Comparison of ENCODE assay signal across 8 mouse cellular contexts in the genomic region with DNA sequence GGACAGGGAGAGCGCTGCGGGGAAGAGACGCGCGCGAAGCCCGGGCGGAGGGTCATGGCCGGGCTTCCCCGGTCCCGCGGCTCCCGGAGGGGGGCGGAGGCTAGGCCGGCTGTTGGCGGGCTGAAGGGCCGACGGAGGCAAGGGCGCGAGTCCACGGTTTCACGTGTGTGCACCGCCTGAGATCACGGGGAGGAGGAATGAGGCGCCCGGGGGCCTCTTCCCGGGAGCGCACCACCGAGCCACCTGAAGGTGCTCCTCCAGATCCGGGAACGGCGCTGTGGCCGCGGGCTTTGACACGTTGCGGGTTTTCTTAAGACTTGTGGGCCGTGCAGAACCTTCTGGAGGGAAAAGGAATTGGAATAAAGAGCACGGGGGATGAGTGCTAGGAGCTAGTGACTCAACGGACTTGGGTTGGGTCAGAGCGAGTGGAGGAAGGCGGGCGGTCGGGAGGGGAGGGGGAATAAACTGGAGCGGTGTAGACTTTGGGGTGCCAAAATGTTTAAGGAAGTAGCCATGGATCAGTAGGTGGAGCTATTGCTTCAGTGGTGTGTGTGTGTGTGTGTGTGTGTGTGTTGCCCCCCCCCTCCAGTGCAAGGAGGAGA. TPM values are rescaled to one million over a fixed set of nuclear protein-coding genes. Genes with fewer than 3 reads are reported as not detected.
DNase-seq lines count a peak whose midpoint lies in the region; ATAC-seq and TF ChIP-seq lines count a peak whose summit lies in the region.

No protein-coding gene starts in this region.

- H3K27me3 ChIP-seq in hindbrain, postnatal 0 days (ENCODE audit: insufficient read depth, low read length): no peaks in the 10 kb centered on the region

- H3K9me3 ChIP-seq in hindbrain, postnatal 0 days (ENCODE audit: low read length): no peaks in the 10 kb centered on the region

- H3K4me1 ChIP-seq in hindbrain, postnatal 0 days (ENCODE audit: insufficient read depth, low read length): peaks cover 7% of the 10 kb centered on the region; the same call in 1 of the 2 replicates

- ATAC-seq in hindbrain, postnatal 0 days: peak; percentile 62
- peak; percentile 65 for ATAC-seq in megakaryocyte progenitor cell, adult 5-6 weeks (replicated peaks; ENCODE audit: poor library complexity)

- peak overlapping the region; percentile 98 for H3K4me3 ChIP-seq in hindbrain, postnatal 0 days (ENCODE audit: low read length)

- H3K9ac ChIP-seq in hindbrain, postnatal 0 days (replicated peaks; ENCODE audit: low read length): peak overlapping the region; percentile 92

- TF ChIP-seq CTCF in hindbrain, postnatal 0 days (IDR thresholded peaks at IDR 0.05; ENCODE audit: low read depth): peak; percentile 68

- peak; percentile 87 for DNase-seq in ZHBTc4 (ENCODE audit: low read depth, low spot score)
- peak; percentile 28 to 61 for DNase-seq in cerebellum, postnatal 4 days (ENCODE audit: low spot score in 2 of 2)
- DNase-seq in gastrocnemius, adult 18-20 months (ENCODE audit: low spot score): peak; percentile 88
- DNase-seq in hindbrain, postnatal 0 days (ENCODE audit: low spot score): peak; percentile 83
- peak; percentile 72 to 73 for DNase-seq in left cerebral cortex, adult 9 months (ENCODE audit: low spot score in 2 of 2)
- peak; percentile 63 for DNase-seq in right cerebral cortex, postnatal 14 days
- peak; percentile 67 to 85 for DNase-seq in urinary bladder, postnatal 36 days (ENCODE audit: low spot score in 2 of 2)

- no peaks in the 10 kb centered on the region for H3K36me3 ChIP-seq in hindbrain, postnatal 0 days (ENCODE audit: insufficient read depth, low read length)

- H3K4me2 ChIP-seq in hindbrain, postnatal 0 days (ENCODE audit: low read depth, low read length): peak overlapping the region; percentile 83

- 1% methylated on average over 42 of the region's 44 CpGs for WGBS in hindbrain, postnatal 0 days

- peak overlapping the region; percentile 97 for H3K27ac ChIP-seq in hindbrain, postnatal 0 days

RNA-seq across cellular contexts. Expression of a gene that starts 0.7 kb away (rescaled TPM):
- total RNA-seq in gastrocnemius, adult 18-20 months (2021): 100 to 1,000 TPM; 183 to 237 TPM
- total RNA-seq in hindbrain, postnatal 0 days (2014; rRNA removed): 10.0 and 10.1 TPM in 2 replicates
- 56.3 and 56.6 TPM in 2 replicates for polyA plus RNA-seq in hindbrain, postnatal 0 days (2015; fragmentation: Nextera tagmentation; extraction: Ambion mirVana)
- total RNA-seq in megakaryocyte progenitor cell, adult 5-6 weeks (2015): 164 and 170 TPM in 2 replicates
- total RNA-seq in megakaryocyte progenitor cell, adult 5-6 weeks (2017): 112 and 129 TPM in 2 replicates

RNA-seq across cellular contexts. Expression of a gene that starts 0.8 kb away (rescaled TPM):
- total RNA-seq in gastrocnemius, adult 18-20 months (2021): 10 to 100 TPM; 19.1 to 30.1 TPM
- total RNA-seq in hindbrain, postnatal 0 days (2014; rRNA removed): 165 and 183 TPM in 2 replicates
- polyA plus RNA-seq in hindbrain, postnatal 0 days (2015; fragmentation: Nextera tagmentation; extraction: Ambion mirVana): 161 TPM in 2 replicates
- 49.5 and 51.9 TPM in 2 replicates for total RNA-seq in megakaryocyte progenitor cell, adult 5-6 weeks (2015)
- total RNA-seq in megakaryocyte progenitor cell, adult 5-6 weeks (2017): 81.0 and 83.3 TPM in 2 replicates

RNA-seq across cellular contexts. Expression of a gene that starts 32.8 kb away (rescaled TPM):
- 10 to 100 TPM; 43.0 to 52.5 TPM for total RNA-seq in gastrocnemius, adult 18-20 months (2021)
- total RNA-seq in hindbrain, postnatal 0 days (2014; rRNA removed): 13.8 and 14.1 TPM in 2 replicates
- polyA plus RNA-seq in hindbrain, postnatal 0 days (2015; fragmentation: Nextera tagmentation; extraction: Ambion mirVana): 1.9 and 2.4 TPM in 2 replicates
- 26.5 and 30.7 TPM in 2 replicates for total RNA-seq in megakaryocyte progenitor cell, adult 5-6 weeks (2015)
- 9.4 and 10.0 TPM in 2 replicates for total RNA-seq in megakaryocyte progenitor cell, adult 5-6 weeks (2017)

Comparison
In these comparisons a context has a peak if more than half of its experiments do, and no peak if none do; other contexts are left out.
1. Peak in every context shown above with its lines: DNase-seq, ATAC-seq, H3K4me3 ChIP-seq and H3K27ac ChIP-seq.
2. RNA of a gene that starts 0.7 kb away (total RNA-seq): 183 to 237 TPM in gastrocnemius, adult 18-20 months and 112 to 170 TPM in megakaryocyte progenitor cell, adult 5-6 weeks; 10.0 to 10.1 TPM in hindbrain, postnatal 0 days; every median in the first group is over 10 times any median in the second.